Mouse (Mus musculus): ENCODE results near the gene Tspear.

DNA sequence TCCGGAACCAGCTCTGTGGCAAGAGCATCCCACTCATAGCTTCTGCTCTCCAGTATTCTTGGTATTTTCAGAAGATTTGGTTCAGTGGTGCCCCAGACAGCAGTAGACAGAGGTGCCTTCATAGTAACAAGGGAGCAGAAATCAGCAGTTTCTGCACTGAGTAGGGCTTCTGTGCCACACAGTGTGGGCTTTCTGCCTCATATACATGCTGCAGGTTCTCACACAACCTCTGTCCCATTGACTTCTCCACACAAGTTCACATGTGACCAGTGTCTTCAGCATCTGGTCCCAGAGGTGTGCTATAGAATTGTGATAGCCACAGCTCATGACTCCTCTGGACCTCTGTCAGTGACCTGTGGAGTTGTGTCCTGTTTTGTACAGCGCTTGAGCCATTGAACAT, 102.3 kb downstream of the Tspear start:
- no peak for TF ChIP-seq CTCF (IDR thresholded peaks at IDR 0.05; ENCODE audit: extremely low read depth, insufficient read depth, insufficient read length, insufficient replicate concordance)
- no peak for TF ChIP-seq POLR2A (IDR thresholded peaks at IDR 0.05; ENCODE audit: low read depth, low read length)
